Mouse (Mus musculus) lung, postnatal 0 days (tissue): ENCODE measurements around the gene Rhag. TPM values are rescaled to one million over a fixed set of nuclear protein-coding genes. Genes with fewer than 3 reads are reported as not detected.

ENCODE experiments used
- ATAC-seq: fragments of 200-750 bp; cut with Nextera tagmentation; 2 replicates; pipeline ENCODE4 v1.8.0; 2017; ENCODE audit warnings: moderate library complexity
- DNase-seq: peaks from one replicate; pipeline ENCODE4 v3.0.0-alpha.2; 2016; ENCODE audit warnings: low spot score
- H3K27ac ChIP-seq: fragments of 300-500 bp; sonication (generic); 2 replicates; pipeline ENCODE4 v1.5.1; 2014; ENCODE audit warnings: antibody characterized with exemption, mild to moderate bottlenecking, low read length, mixed read lengths
- H3K27me3 ChIP-seq: fragments of 300-500 bp; sonication (generic); replicated peaks from 2 replicates; pipeline ENCODE4 v1.6.1; 2014; ENCODE audit warnings: low read length, mixed read lengths; ENCODE audit not compliant: insufficient read depth
- H3K36me3 ChIP-seq: fragments of 300-500 bp; sonication (generic); 2 replicates; pipeline ENCODE4 v1.6.1; 2014; ENCODE audit warnings: low read length, mixed read lengths; ENCODE audit not compliant: insufficient read depth
- H3K4me1 ChIP-seq: fragments of 300-500 bp; sonication (generic); 2 replicates; pipeline ENCODE4 v1.6.1; 2014; ENCODE audit warnings: antibody characterized with exemption, low read depth, low read length, mixed read lengths; ENCODE audit not compliant: insufficient read depth
- H3K4me2 ChIP-seq: fragments of 300-500 bp; sonication (generic); replicated peaks from 2 replicates; pipeline ENCODE4 v1.6.1; 2014; ENCODE audit warnings: low read depth, mild to moderate bottlenecking, low read length, moderate library complexity, mixed read lengths
- H3K4me3 ChIP-seq: fragments of 300-500 bp; sonication (generic); 2 replicates; pipeline ENCODE4 v1.5.1; 2014; ENCODE audit warnings: low read depth, low read length
- H3K9ac ChIP-seq: fragments of 300-500 bp; sonication (generic); replicated peaks from 2 replicates; pipeline ENCODE4 v1.6.1; 2014; ENCODE audit warnings: low read depth, mild to moderate bottlenecking
- H3K9me3 ChIP-seq: fragments of 300-500 bp; sonication (generic); 2 replicates; pipeline ENCODE4 v1.6.1; 2016; ENCODE audit warnings: low read length, mixed read lengths
- CTCF ChIP-seq: IDR thresholded peaks from 2 replicates; pipeline ENCODE4 v1.5.1; 2016; ENCODE audit warnings: antibody characterized with exemption, mild to moderate bottlenecking
- EP300 ChIP-seq: IDR thresholded peaks from 2 replicates; pipeline ENCODE4 v1.6.1; 2016; ENCODE audit warnings: antibody characterized with exemption, mild to moderate bottlenecking, control low read depth
- WGBS: fragments of 180-500 bp; shearing (Covaris S2); extraction: QIAGEN DNeasy Blood & Tissue Kit; methylation state at CpG from one replicate; pipeline ENCODE4 v1.1.7; 2014; 5-methylcytosine and 5-hydroxymethylcytosine counted together
- polyA plus RNA-seq: library from polyadenylated mRNA; unstranded; fragments of >200 nt; fragmentation: Nextera tagmentation; extraction: Ambion mirVana; gene quantifications from 2 replicates; pipeline ENCODE4 v1.2.1, GENCODE M21; 2015

Rhag gene
- polyA plus RNA-seq, 1 experiment from 2014 or later: 1.2 TPM

- peak; percentile 94 for DNase-seq
- 15% methylated on average over 3 of the region's 3 CpGs for WGBS
These were observed 4.4 kb upstream of the Rhag start for GRCm38 (mm10) chr17:40806550-40806949.

GRCm38 (mm10) chr17:40806953-40807572 lies 3.9 kb upstream of the Rhag start, which contains the start of gene Crisp2:
Gene Crisp2, minus strand, starts transcription at chr17:40807003.
- Histone ChIP-seq H3K9me3 (no peaks in the 10 kb centered on the region), H3K27me3 (no peaks in the 10 kb centered on the region), H3K4me1 (no peaks in the 10 kb centered on the region), H3K9ac (no peak within 1 kb of the TSS), H3K4me3 (no peak within 1 kb of the TSS), H3K27ac (peak within 1 kb of the TSS; percentile 72), H3K4me2 (no peak within 1 kb of the TSS), H3K36me3 (no peaks in the 10 kb centered on the region)
- TF ChIP-seq CTCF: no peak
- no peak for TF ChIP-seq EP300
- ATAC-seq: peak; percentile 23; the same call in 1 of the 2 replicates
- WGBS: 26% methylated on average over 2 of the region's 2 CpGs
- DNase-seq: no peak

More at GRCm38 (mm10) chr17:40806550-40806949, 4.4 kb upstream of the Rhag start:
- peak; percentile 98 for TF ChIP-seq EP300
- TF ChIP-seq CTCF: no peak
- H3K27ac ChIP-seq: peak overlapping the region; percentile 72; the same call in 1 of the 2 replicates
- ATAC-seq: peak; percentile 97
- no peak overlapping the region for H3K9ac ChIP-seq
- H3K27me3 ChIP-seq: no peaks in the 10 kb centered on the region
- no peak overlapping the region for H3K4me3 ChIP-seq
- no peaks in the 10 kb centered on the region for H3K36me3 ChIP-seq
- H3K9me3 ChIP-seq: no peaks in the 10 kb centered on the region
- H3K4me1 ChIP-seq: no peaks in the 10 kb centered on the region
- no peak overlapping the region for H3K4me2 ChIP-seq

GRCm38 (mm10) chr17:40808071-40808470 lies 2.9 kb upstream of the Rhag start:
- DNase-seq (no peak), ATAC-seq (no peak)
- no peaks in the 10 kb centered on the region for H3K4me1 ChIP-seq
- H3K4me3 ChIP-seq: no peak overlapping the region
- H3K9me3 ChIP-seq: no peaks in the 10 kb centered on the region
- H3K27me3 ChIP-seq: no peaks in the 10 kb centered on the region
- H3K27ac ChIP-seq: no peak overlapping the region
- no peak overlapping the region for H3K4me2 ChIP-seq
- TF ChIP-seq EP300 (no peak), CTCF (no peak)
- no peaks in the 10 kb centered on the region for H3K36me3 ChIP-seq
- no peak overlapping the region for H3K9ac ChIP-seq

DNA sequence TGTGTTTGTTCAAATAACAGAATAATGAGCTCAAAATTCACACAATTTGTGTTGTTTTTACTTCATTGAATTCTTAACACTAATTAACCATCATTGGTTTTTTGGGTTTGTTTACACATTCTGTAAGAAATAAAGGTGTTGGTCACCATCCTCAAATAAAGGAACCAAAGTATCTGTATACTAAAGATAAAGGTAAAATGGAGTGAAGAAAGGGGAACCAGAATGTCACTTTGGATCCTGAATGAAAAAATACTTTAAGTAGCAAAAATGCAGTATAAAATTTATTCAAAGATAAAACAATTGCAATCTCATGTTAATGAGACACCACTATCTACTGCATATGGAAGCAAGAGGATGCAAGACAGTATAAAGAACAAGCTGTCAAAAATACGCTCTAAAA lies 634 bp downstream of the Rhag start:
- H3K9me3 ChIP-seq: no peaks in the 10 kb centered on the region
- H3K36me3 ChIP-seq: no peaks in the 10 kb centered on the region
- no peaks in the 10 kb centered on the region for H3K4me1 ChIP-seq
- H3K4me3 ChIP-seq: no peak overlapping the region
- TF ChIP-seq EP300: no peak
- TF ChIP-seq CTCF: no peak
- DNase-seq (no peak), ATAC-seq (no peak)
- no peak overlapping the region for H3K27ac ChIP-seq
- H3K27me3 ChIP-seq: no peaks in the 10 kb centered on the region
- 66% methylated on average over 1 of the region's 1 CpGs for WGBS
- H3K9ac ChIP-seq: no peak overlapping the region
- H3K4me2 ChIP-seq: no peak overlapping the region

- no peaks in the 10 kb centered on the region for H3K4me1 ChIP-seq
- no peak overlapping the region for H3K9ac ChIP-seq
- H3K4me3 ChIP-seq: no peak overlapping the region
- DNase-seq: no peak
- WGBS: 61% methylated on average over 2 of the region's 2 CpGs
- no peaks in the 10 kb centered on the region for H3K27me3 ChIP-seq
- H3K27ac ChIP-seq: no peak overlapping the region
- H3K36me3 ChIP-seq: no peaks in the 10 kb centered on the region
- no peaks in the 10 kb centered on the region for H3K9me3 ChIP-seq
- no peak for ATAC-seq
- TF ChIP-seq CTCF: no peak
- H3K4me2 ChIP-seq: no peak overlapping the region
These were observed 1.3 kb downstream of the Rhag start for GRCm38 (mm10) chr17:40812259-40812658.

DNA sequence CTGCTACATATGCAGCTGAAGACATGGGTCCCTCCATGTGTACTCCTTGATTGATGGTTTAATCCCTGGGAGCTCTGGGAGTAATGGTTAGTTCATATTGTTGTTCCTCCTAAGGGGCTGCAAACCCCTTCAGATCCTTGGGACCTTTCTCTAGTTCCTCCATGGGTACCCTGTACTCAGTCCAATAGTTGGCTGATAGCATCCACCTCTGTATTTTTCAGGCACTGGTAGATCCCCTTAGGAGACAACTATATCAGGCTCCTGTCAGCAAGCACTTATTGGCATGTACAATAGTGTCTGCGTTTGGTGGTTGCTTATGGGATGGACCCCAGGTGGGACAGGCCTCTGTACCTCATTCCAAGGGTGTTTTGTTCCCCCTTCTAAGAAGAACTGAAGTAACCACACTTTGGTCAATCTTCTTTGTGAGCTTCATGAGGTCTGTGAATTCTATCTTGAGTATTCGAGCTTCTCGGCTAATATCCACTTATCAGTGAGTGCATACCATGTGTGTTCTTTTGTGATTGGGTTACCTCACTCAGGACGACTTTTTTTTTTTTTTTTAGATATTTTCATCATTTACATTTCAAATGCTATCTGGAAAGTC lies 6.5 kb downstream of the Rhag start:
- TF ChIP-seq EP300 (no peak), CTCF (no peak)
- H3K9ac ChIP-seq: no peak overlapping the region
- H3K4me3 ChIP-seq: no peak overlapping the region
- no peaks in the 10 kb centered on the region for H3K4me1 ChIP-seq
- H3K36me3 ChIP-seq: no peaks in the 10 kb centered on the region
- DNase-seq (no peak), ATAC-seq (no peak)
- WGBS: 53% methylated on average over 4 of the region's 4 CpGs
- H3K4me2 ChIP-seq: no peak overlapping the region
- H3K27me3 ChIP-seq: no peaks in the 10 kb centered on the region
- no peak overlapping the region for H3K27ac ChIP-seq
- no peaks in the 10 kb centered on the region for H3K9me3 ChIP-seq
